Mouse (Mus musculus): ENCODE data around the gene Neurog1. TPM values are rescaled to one million over a fixed set of nuclear protein-coding genes. Genes with fewer than 3 reads are reported as not detected.

Neurog1 gene
- total RNA-seq, 1 experiment from 2014 or later = not detected

DNA sequence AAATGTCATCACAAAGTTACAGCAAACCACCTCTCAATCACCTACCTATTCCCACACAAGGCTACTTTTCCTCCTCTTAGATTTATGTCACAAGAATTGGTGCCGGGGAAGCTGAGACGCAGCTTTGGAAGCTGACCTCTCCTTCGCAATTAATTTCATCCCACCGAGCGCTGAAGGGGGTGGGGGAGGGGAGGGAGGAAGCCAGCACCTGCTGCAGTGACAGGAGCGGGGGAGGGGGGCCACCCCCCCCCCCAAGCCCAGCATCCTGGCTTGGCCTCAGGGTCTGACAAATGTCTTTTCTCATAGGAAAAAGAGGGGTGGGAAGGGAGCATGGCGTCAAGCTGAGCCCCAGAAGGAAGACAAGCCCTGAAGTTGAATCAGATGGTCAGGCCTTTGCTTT is 23.2 kb downstream of the Neurog1 start:
- no peak for ATAC-seq (replicated peaks in 1 of 2; ENCODE audit: insufficient read depth in 1 of 2, low FRiP score in 2 of 2, low TSS enrichment in 1 of 2, low read depth in 1 of 2, poor library complexity in 2 of 2, severe bottlenecking in 2 of 2)

DNA sequence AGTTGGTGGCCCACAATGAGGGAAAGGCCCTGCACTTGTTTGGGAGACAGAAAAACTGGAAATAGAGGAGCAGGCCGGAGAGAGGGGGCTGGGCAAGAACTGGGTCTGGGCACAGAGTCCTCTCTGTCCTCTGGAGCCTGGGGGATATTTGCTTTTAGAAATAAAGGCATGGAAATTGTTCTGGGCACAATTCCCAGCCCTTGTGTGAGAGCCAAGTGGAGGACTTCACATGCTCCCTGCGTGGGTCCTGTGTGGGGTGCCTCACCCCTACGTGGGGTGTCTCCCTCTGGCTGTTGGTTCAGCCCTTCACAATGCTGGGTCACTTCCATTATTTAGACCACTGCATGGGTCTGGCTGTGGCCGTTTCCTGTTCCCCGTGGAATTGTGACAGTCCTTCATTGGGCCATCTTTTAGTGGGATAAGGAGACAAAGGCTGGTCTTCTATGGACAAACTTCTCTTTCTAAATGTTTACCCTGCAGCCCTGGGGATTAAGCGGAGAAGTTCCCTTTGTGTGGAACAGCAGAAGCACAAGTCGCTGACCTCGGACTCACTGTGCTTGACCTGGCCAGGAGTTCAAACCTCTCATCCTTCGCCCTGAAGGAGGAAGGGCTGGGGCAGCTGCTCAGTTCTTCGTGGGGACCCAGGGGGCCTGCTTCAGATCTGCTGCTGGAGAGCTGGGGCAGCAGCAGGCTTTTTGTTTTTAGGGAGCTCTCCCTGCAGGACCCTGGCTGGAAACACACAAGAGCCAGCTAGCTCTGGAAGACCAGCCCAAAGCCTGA is 25.6 kb downstream of the Neurog1 start:
- ATAC-seq (replicated peaks in 1 of 2; ENCODE audit: insufficient read depth in 1 of 2, low FRiP score in 2 of 2, low TSS enrichment in 1 of 2, low read depth in 1 of 2, poor library complexity in 2 of 2, severe bottlenecking in 2 of 2) = no peak

DNA sequence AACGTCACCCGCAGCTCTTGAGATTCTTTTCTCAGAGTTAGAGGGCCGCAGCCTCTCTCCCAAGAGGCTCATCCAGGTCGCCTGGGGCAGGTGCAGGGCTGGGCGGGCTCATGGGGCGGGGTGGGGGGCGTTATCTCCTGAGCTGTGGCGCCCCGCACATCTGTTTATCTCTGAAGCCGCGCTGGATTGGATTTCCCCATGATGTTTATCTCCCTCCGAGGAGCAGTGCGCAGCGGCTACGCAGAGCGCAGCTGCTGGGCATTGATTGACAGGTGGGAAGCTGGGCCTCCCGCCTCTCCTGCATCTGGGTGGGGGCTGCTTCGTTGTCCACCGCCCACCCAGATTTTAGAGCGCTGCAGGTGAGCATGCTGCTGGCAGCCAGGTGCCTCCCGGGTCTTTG is 28.3 kb downstream of the Neurog1 start:
- no peak for ATAC-seq (replicated peaks in 1 of 2; ENCODE audit: insufficient read depth in 1 of 2, low FRiP score in 2 of 2, low TSS enrichment in 1 of 2, low read depth in 1 of 2, poor library complexity in 2 of 2, severe bottlenecking in 2 of 2)

DNA sequence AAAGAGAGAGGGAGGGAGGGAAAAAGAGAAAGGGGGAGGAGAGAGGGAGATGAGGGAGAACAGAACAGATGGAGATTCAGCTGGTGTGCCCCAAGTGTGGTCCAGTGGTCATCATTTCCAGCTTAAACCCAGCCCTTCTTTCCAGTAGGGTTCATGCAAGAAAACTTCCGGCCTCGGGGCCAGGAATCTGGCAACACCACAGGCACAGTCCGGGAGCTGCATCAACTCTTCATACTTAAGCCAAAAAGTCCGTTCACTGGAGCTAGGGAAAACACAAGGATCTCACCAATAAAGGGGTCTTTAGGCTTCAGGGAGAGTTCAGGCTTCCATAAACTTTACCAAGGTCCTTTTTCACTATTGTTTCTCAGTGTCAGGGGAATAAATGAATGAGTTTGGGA is 29.1 kb downstream of the Neurog1 start:
- ATAC-seq (replicated peaks in 1 of 2; ENCODE audit: insufficient read depth in 1 of 2, low FRiP score in 2 of 2, low TSS enrichment in 1 of 2, low read depth in 1 of 2, poor library complexity in 2 of 2, severe bottlenecking in 2 of 2) = no peak

DNA sequence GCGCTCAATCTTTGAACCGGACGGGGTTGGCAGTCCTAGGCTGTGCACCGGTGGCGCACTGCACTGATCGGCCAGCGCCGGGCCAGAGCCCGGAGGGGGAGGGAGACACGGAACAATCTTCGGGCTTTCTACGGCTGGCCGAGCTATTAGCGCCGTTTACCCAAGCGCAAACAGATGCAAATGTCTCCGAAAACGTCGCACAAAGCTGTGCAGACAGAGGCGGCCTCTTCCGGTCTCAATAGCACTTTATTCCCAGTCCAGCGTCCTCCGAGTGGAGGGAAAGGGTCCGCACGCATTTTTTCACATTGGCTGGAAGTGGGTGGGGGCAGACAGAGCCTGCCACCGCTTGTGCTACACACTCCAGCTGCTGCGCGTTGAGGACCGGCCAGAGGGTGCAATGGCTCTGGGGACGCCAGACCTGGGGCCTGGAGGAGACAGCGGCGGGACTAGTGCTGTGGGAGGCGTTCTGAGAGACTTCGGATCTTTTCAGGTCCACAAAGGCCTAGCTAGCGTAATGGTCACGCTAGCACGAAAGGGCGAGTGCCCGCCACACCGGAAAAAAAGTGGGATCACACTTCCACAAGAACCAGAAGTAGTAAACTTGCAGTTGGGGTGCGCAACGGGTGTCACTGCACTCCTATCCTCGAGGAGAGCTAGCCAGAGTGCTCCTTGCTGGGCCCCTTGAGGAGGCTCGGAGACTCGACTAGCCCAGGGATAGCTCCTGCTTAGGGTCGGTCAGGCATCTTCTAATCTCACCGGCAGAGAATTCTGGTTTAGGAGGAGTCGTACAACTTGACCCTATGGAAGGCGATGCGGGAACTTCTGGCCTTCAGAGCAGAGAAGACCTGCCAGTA is 29.7 kb downstream of the Neurog1 start:
- 0 out of 4 replicates have a peak, but pooled peaks of 1 of the 2 experiments have one; percentile 22 for ATAC-seq (replicated peaks in 1 of 2; ENCODE audit: insufficient read depth in 1 of 2, low FRiP score in 2 of 2, low TSS enrichment in 1 of 2, low read depth in 1 of 2, poor library complexity in 2 of 2, severe bottlenecking in 2 of 2)

DNA sequence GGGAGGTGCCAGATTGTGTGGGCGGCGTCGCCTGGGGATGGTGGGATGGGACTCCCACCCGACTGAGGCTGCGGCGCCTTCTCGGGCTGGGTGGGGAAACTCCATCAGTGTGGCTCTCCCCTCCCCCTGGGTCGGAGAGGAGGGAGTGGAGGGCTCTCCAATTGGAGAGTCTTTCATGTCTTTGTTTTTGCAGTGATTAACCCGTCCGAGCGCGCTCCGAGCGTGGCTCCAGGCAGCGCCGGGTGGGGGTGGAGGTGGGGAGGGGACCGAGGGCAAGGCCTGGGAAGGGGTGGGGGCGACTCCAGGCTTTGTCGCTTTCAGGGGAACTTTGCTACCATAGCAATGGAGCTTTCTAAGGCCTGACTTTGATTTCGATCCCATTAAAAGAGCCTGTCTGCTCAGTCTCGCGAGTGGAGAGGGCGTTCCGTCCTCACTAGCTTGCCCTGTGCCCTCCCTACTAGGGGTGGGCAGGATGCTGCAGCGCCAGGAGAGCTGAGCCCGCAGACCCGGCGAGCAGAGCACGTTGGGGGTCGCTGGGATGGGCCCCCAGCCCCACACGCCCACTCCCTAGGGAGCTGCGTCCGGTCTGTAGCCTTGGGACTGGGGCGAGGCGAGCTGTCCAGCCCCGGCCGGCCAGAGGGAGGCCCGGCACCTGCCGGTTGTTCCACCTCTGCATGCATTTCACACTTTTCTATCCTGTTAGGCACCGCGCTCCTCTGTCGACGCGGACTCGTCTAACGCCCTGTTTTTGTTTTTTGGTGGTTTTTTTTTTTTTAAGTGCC is 30.6 kb downstream of the Neurog1 start:
- ATAC-seq (replicated peaks in 1 of 2; ENCODE audit: insufficient read depth in 1 of 2, low FRiP score in 2 of 2, low TSS enrichment in 1 of 2, low read depth in 1 of 2, poor library complexity in 2 of 2, severe bottlenecking in 2 of 2) = 0 out of 4 replicates have a peak, but pooled peaks of 1 of the 2 experiments have one; percentile 2

DNA sequence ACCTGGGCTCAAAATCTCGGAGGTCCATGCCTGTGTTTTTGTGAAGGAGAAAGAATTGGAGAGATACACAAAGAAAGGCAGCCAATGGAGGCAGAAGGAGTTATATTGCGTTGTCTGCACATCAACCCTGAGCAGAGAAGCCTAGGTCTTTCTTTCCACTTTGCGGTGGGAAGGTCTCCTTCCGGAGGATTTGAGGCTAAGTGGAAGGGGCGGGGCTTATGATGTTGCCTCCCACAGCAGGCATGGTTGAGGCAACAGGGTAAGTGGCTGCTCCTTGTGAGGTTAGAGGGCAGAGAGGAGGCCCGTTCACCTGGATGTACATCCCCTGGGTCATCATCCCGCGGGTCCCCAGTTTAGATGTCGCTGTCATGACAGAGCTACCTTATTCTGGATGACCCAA is 32.7 kb downstream of the Neurog1 start:
- ATAC-seq (replicated peaks in 1 of 2; ENCODE audit: insufficient read depth in 1 of 2, low FRiP score in 2 of 2, low TSS enrichment in 1 of 2, low read depth in 1 of 2, poor library complexity in 2 of 2, severe bottlenecking in 2 of 2) = peak; percentile 47 to 74; a peak in 3 of 4 replicates

DNA sequence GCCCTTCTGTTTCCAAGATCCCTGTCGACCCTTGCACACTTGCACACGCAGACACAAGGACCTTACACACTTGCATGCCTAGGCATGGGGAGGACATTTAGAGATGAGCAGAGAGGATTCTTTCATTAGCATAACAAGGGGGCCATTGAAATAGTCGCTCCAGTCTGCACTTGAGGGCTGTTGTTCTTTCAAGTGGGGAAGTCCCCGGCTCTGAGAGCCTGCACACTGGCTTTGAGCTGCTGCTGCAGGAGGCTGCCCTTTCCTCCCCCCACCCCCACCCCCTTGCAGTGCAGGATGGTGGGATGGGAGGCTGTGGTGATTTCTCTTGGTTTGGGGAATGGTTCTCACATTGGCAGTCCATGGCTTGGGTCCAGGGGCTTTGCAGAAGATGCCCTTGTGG is 35.9 kb downstream of the Neurog1 start:
- no peak for ATAC-seq (replicated peaks in 1 of 2; ENCODE audit: insufficient read depth in 1 of 2, low FRiP score in 2 of 2, low TSS enrichment in 1 of 2, low read depth in 1 of 2, poor library complexity in 2 of 2, severe bottlenecking in 2 of 2)

DNA sequence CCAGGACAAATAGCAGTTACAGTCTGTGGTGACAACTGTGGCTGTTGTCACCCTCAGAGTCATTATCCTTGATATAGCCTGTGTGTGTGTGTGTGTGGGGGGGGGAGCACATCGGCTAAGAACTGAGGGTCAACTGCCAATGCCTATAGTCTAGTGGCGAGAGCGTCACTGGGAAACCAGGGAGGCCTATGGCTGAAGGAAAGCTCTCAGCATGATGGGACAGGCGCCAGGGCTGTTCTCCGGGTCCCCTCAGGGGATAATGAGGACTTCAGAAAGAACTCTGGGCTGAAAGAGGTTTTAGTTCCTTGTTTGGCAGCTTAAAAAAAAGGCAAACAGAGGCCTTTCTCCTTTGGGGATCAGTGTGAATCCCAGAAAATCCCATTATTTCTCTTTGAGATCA is 37.3 kb downstream of the Neurog1 start:
- no peak for ATAC-seq (replicated peaks in 1 of 2; ENCODE audit: insufficient read depth in 1 of 2, low FRiP score in 2 of 2, low TSS enrichment in 1 of 2, low read depth in 1 of 2, poor library complexity in 2 of 2, severe bottlenecking in 2 of 2)

DNA sequence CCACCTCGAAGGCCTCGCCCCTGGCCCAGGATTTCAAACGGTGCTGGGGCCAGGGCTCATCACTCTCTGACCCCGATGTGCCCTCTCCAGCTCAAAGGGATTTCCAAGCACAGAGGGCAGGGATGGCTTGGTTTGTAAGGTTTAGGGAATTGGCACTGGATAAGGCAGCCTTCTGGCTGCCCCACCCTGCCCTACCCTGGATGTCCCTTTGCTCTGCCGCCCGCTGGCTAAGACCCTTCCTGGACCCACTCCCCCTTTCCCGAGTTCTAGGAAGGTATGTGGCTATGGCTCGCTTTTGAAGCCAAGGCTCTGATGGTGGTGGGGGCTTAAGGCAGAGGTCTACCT is 42.9 kb downstream of the Neurog1 start:
- no peak for ATAC-seq (replicated peaks in 1 of 2; ENCODE audit: insufficient read depth in 1 of 2, low FRiP score in 2 of 2, low TSS enrichment in 1 of 2, low read depth in 1 of 2, poor library complexity in 2 of 2, severe bottlenecking in 2 of 2)

DNA sequence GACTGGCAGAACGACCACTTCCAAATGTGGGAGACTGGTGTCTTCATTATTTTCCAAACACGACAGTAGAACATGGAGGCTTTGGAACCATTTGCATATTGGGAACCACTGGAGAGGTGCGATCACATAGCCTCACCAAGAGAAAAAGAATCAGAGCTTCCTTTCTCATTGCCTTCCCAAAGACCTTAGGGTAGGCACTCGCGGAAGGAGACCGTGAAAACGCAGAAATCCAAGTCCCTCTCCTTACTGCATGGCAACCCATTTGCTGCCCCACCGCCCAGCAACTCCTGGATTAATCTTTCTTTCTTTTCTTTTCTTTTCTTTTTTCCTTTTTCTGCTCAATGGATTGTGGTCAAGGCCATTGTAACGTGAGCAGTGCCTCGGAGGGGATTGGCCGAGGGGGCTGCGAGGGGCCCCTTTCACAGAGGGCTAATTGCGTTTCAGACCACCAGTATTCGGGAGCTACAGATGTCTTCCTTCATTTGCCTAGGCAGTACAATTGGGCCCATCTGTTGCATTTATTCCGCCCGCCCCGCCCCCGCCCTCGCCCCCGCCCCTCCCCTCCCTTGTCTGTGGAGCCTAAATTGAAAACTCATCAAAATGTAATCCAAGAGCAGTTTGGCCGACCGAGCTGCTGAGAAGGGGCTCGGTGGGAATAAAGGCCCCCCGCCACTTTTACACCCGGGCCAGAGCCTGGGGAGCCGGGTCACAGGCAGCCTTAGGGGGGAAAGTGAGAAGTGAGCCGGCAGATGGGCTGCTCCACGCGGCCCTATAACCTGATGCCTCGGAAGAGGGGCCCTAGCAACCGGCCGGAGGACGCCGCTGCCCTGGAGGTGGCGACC is 43.5 kb downstream of the Neurog1 start:
- no peak for ATAC-seq (replicated peaks in 1 of 2; ENCODE audit: insufficient read depth in 1 of 2, low FRiP score in 2 of 2, low TSS enrichment in 1 of 2, low read depth in 1 of 2, poor library complexity in 2 of 2, severe bottlenecking in 2 of 2)

Other genes with a start within 250 kb of the Neurog1 start
- gene H2afy, start 115.8 kb downstream of the Neurog1 start, total RNA-seq (2017) = 1,843 and 2,010 TPM in 2 replicates
- 5.0 and 9.5 TPM in 2 replicates for gene Tifab, start 73.3 kb downstream of the Neurog1 start, total RNA-seq (2017)
- gene Cxcl14, start 44.4 kb upstream of the Neurog1 start, total RNA-seq (2017) = 0.84 TPM in 1 of 2 replicates, not detected in the other
- gene Gm3045, start 174.4 kb upstream of the Neurog1 start, total RNA-seq (2017) = not detected in 2 replicates
- 0.38 TPM in 1 of 2 replicates, not detected in the other for gene Slc25a48, start 186.2 kb upstream of the Neurog1 start, total RNA-seq (2017)
- not detected in 2 replicates for gene Il9, start 230.1 kb upstream of the Neurog1 start, total RNA-seq (2017)